Mouse (Mus musculus): ENCODE measurements around the gene Mrps36. TPM values are rescaled to one million over a fixed set of nuclear protein-coding genes. Genes with fewer than 3 reads are reported as not detected.

Gene Mrps36
- polyA plus RNA-seq, 1 experiment from 2014 or later: 102 TPM

GRCm38 (mm10) chr13:100776056-100776419 lies 31.6 kb upstream of the Mrps36 start:
- H3K9ac ChIP-seq (ENCODE audit: low read length): no peak overlapping the region
- H3K4me1 ChIP-seq (ENCODE audit: control insufficient read depth, insufficient read depth, low read length): peaks cover 6% of the 10 kb centered on the region; the same call in 1 of the 2 replicates
- no peak for DNase-seq (ENCODE audit: low spot score)
- WGBS: 18% methylated on average over 8 of the region's 8 CpGs
- H3K36me3 ChIP-seq (ENCODE audit: control insufficient read depth, insufficient read depth, low read length): peaks cover 12% of the 10 kb centered on the region
- no peaks in the 10 kb centered on the region for H3K9me3 ChIP-seq (ENCODE audit: control insufficient read depth, low read length)
- no peak overlapping the region for H3K27ac ChIP-seq (replicated peaks; ENCODE audit: low read depth, low read length)
- H3K27me3 ChIP-seq (ENCODE audit: control insufficient read depth, insufficient read depth, low read length): no peaks in the 10 kb centered on the region
- ATAC-seq (ENCODE audit: insufficient number of reproducible peaks, low FRiP score, low TSS enrichment, low read depth): peak; percentile 37; the same call in 1 of the 2 replicates
- H3K4me2 ChIP-seq (ENCODE audit: low read depth, severe bottlenecking): peak overlapping the region; percentile 84
- peak overlapping the region; percentile 94 for H3K4me3 ChIP-seq (ENCODE audit: low read depth, low read length)

- H3K4me1 ChIP-seq (ENCODE audit: control insufficient read depth, insufficient read depth, low read length): peaks cover 6% of the 10 kb centered on the region; the same call in 1 of the 2 replicates
- H3K36me3 ChIP-seq (ENCODE audit: control insufficient read depth, insufficient read depth, low read length): peaks cover 11% of the 10 kb centered on the region
- ATAC-seq (ENCODE audit: insufficient number of reproducible peaks, low FRiP score, low TSS enrichment, low read depth) (peak; percentile 90), DNase-seq (ENCODE audit: low spot score) (peak; percentile 89)
- H3K9me3 ChIP-seq (ENCODE audit: control insufficient read depth, low read length): no peaks in the 10 kb centered on the region
- H3K27me3 ChIP-seq (ENCODE audit: control insufficient read depth, insufficient read depth, low read length): no peaks in the 10 kb centered on the region
- peak within 1 kb of the TSS; percentile 94 for H3K4me3 ChIP-seq (ENCODE audit: low read depth, low read length)
- WGBS: under 1% methylated on average over 46 of the region's 46 CpGs
- peak within 1 kb of the TSS; percentile 38; the same call in 1 of the 2 replicates for H3K27ac ChIP-seq (replicated peaks; ENCODE audit: low read depth, low read length)
- peak within 1 kb of the TSS; percentile 84 for H3K9ac ChIP-seq (ENCODE audit: low read length)
- H3K4me2 ChIP-seq (ENCODE audit: low read depth, severe bottlenecking): peak within 1 kb of the TSS; percentile 84
Observed at GRCm38 (mm10) chr13:100775252-100776055, 31.0 kb upstream of the Mrps36 start, which contains the start of gene Cenph. Gene Cenph, minus strand, starts transcription at chr13:100775899.

- H3K9me3 ChIP-seq (ENCODE audit: control insufficient read depth, low read length): no peaks in the 10 kb centered on the region
- H3K9ac ChIP-seq (ENCODE audit: low read length): peak overlapping the region; percentile 84
- no peaks in the 10 kb centered on the region for H3K27me3 ChIP-seq (ENCODE audit: control insufficient read depth, insufficient read depth, low read length)
- no peak for DNase-seq (ENCODE audit: low spot score)
- H3K27ac ChIP-seq (replicated peaks; ENCODE audit: low read depth, low read length): no peak overlapping the region
- peaks cover 6% of the 10 kb centered on the region; the same call in 1 of the 2 replicates for H3K4me1 ChIP-seq (ENCODE audit: control insufficient read depth, insufficient read depth, low read length)
- H3K4me3 ChIP-seq (ENCODE audit: low read depth, low read length): peak overlapping the region; percentile 94
- H3K36me3 ChIP-seq (ENCODE audit: control insufficient read depth, insufficient read depth, low read length): peaks cover 9% of the 10 kb centered on the region
- H3K4me2 ChIP-seq (ENCODE audit: low read depth, severe bottlenecking): peak overlapping the region; percentile 84
- ATAC-seq (ENCODE audit: insufficient number of reproducible peaks, low FRiP score, low TSS enrichment, low read depth): no peak
Observed at GRCm38 (mm10) chr13:100774704-100775103, 30.2 kb upstream of the Mrps36 start.

GRCm38 (mm10) chr13:100755329-100755728 lies 10.9 kb upstream of the Mrps36 start:
- Histone ChIP-seq H3K4me3 (ENCODE audit: low read depth, low read length) (no peak overlapping the region), H3K9me3 (ENCODE audit: control insufficient read depth, low read length) (no peaks in the 10 kb centered on the region), H3K27me3 (ENCODE audit: control insufficient read depth, insufficient read depth, low read length) (no peaks in the 10 kb centered on the region), H3K9ac (ENCODE audit: low read length) (no peak overlapping the region), H3K36me3 (ENCODE audit: control insufficient read depth, insufficient read depth, low read length) (peaks cover 10% of the 10 kb centered on the region), H3K4me2 (ENCODE audit: low read depth, severe bottlenecking) (no peak overlapping the region), H3K4me1 (ENCODE audit: control insufficient read depth, insufficient read depth, low read length) (no peaks in the 10 kb centered on the region), H3K27ac (replicated peaks; ENCODE audit: low read depth, low read length) (no peak overlapping the region)
- 86% methylated on average over 2 of the region's 2 CpGs for WGBS
- DNase-seq (ENCODE audit: low spot score) (no peak), ATAC-seq (ENCODE audit: insufficient number of reproducible peaks, low FRiP score, low TSS enrichment, low read depth) (no peak)

- WGBS: 73% methylated on average over 4 of the region's 4 CpGs
- no peak for ATAC-seq (ENCODE audit: insufficient number of reproducible peaks, low FRiP score, low TSS enrichment, low read depth)
Observed at GRCm38 (mm10) chr13:100754186-100754585, 9.7 kb upstream of the Mrps36 start.

GRCm38 (mm10) chr13:100753011-100753410 lies 8.6 kb upstream of the Mrps36 start:
- no peak overlapping the region for H3K27ac ChIP-seq (replicated peaks; ENCODE audit: low read depth, low read length)
- DNase-seq (ENCODE audit: low spot score) (no peak), ATAC-seq (ENCODE audit: insufficient number of reproducible peaks, low FRiP score, low TSS enrichment, low read depth) (no peak)
- no peaks in the 10 kb centered on the region for H3K27me3 ChIP-seq (ENCODE audit: control insufficient read depth, insufficient read depth, low read length)
- H3K9me3 ChIP-seq (ENCODE audit: control insufficient read depth, low read length): no peaks in the 10 kb centered on the region
- H3K4me1 ChIP-seq (ENCODE audit: control insufficient read depth, insufficient read depth, low read length): no peaks in the 10 kb centered on the region
- no peak overlapping the region for H3K9ac ChIP-seq (ENCODE audit: low read length)
- H3K4me2 ChIP-seq (ENCODE audit: low read depth, severe bottlenecking): no peak overlapping the region
- no peaks in the 10 kb centered on the region for H3K36me3 ChIP-seq (ENCODE audit: control insufficient read depth, insufficient read depth, low read length)
- WGBS: 79% methylated on average over 6 of the region's 6 CpGs
- no peak overlapping the region for H3K4me3 ChIP-seq (ENCODE audit: low read depth, low read length)

More at GRCm38 (mm10) chr13:100754186-100754585, 9.7 kb upstream of the Mrps36 start:
- H3K27ac ChIP-seq (replicated peaks; ENCODE audit: low read depth, low read length): no peak overlapping the region
- no peak for DNase-seq (ENCODE audit: low spot score)
- no peak overlapping the region for H3K9ac ChIP-seq (ENCODE audit: low read length)
- H3K9me3 ChIP-seq (ENCODE audit: control insufficient read depth, low read length): no peaks in the 10 kb centered on the region
- H3K4me3 ChIP-seq (ENCODE audit: low read depth, low read length): no peak overlapping the region
- H3K36me3 ChIP-seq (ENCODE audit: control insufficient read depth, insufficient read depth, low read length): no peaks in the 10 kb centered on the region
- no peak overlapping the region for H3K4me2 ChIP-seq (ENCODE audit: low read depth, severe bottlenecking)
- no peaks in the 10 kb centered on the region for H3K27me3 ChIP-seq (ENCODE audit: control insufficient read depth, insufficient read depth, low read length)
- no peaks in the 10 kb centered on the region for H3K4me1 ChIP-seq (ENCODE audit: control insufficient read depth, insufficient read depth, low read length)

- ATAC-seq (ENCODE audit: insufficient number of reproducible peaks, low FRiP score, low TSS enrichment, low read depth): no peak
- no peaks in the 10 kb centered on the region for H3K9me3 ChIP-seq (ENCODE audit: control insufficient read depth, low read length)
- no peak overlapping the region for H3K9ac ChIP-seq (ENCODE audit: low read length)
- H3K36me3 ChIP-seq (ENCODE audit: control insufficient read depth, insufficient read depth, low read length): no peaks in the 10 kb centered on the region
- H3K27me3 ChIP-seq (ENCODE audit: control insufficient read depth, insufficient read depth, low read length): no peaks in the 10 kb centered on the region
- no peak overlapping the region for H3K4me2 ChIP-seq (ENCODE audit: low read depth, severe bottlenecking)
- H3K27ac ChIP-seq (replicated peaks; ENCODE audit: low read depth, low read length): no peak overlapping the region
- 87% methylated on average over 8 of the region's 8 CpGs for WGBS
- H3K4me1 ChIP-seq (ENCODE audit: control insufficient read depth, insufficient read depth, low read length): no peaks in the 10 kb centered on the region
- DNase-seq (ENCODE audit: low spot score): no peak
- no peak overlapping the region for H3K4me3 ChIP-seq (ENCODE audit: low read depth, low read length)
Observed at GRCm38 (mm10) chr13:100752529-100752928, 8.1 kb upstream of the Mrps36 start.

- Histone ChIP-seq H3K27me3 (ENCODE audit: control insufficient read depth, insufficient read depth, low read length) (no peaks in the 10 kb centered on the region), H3K9me3 (ENCODE audit: control insufficient read depth, low read length) (no peaks in the 10 kb centered on the region), H3K4me1 (ENCODE audit: control insufficient read depth, insufficient read depth, low read length) (no peaks in the 10 kb centered on the region), H3K27ac (replicated peaks; ENCODE audit: low read depth, low read length) (no peak overlapping the region), H3K4me3 (ENCODE audit: low read depth, low read length) (no peak overlapping the region), H3K4me2 (ENCODE audit: low read depth, severe bottlenecking) (no peak overlapping the region), H3K9ac (ENCODE audit: low read length) (no peak overlapping the region), H3K36me3 (ENCODE audit: control insufficient read depth, insufficient read depth, low read length) (no peaks in the 10 kb centered on the region)
- WGBS: 82% methylated on average over 3 of the region's 3 CpGs
- no peak for DNase-seq (ENCODE audit: low spot score)
- no peak for ATAC-seq (ENCODE audit: insufficient number of reproducible peaks, low FRiP score, low TSS enrichment, low read depth)
Observed at GRCm38 (mm10) chr13:100751402-100751801, 6.9 kb upstream of the Mrps36 start.

Data from limb, embryonic 11.5 days (tissue).